Mouse (Mus musculus) heart, embryonic 16.5 days (tissue): ENCODE results near the gene Stk39. TPM values are rescaled to one million over a fixed set of nuclear protein-coding genes. Genes with fewer than 3 reads are reported as not detected.

Experiments
- ATAC-seq: fragments of 200-750 bp; cut with Nextera tagmentation; replicated peaks from 2 replicates; pipeline ENCODE4 v1.8.0; 2017; ENCODE audit warnings: moderate number of reproducible peaks; ENCODE audit not compliant: insufficient read depth, low FRiP score; ENCODE audit errors: extremely low read depth
- H3K27ac ChIP-seq: fragments of 300-500 bp; sonication (generic); 2 replicates; pipeline ENCODE4 v1.5.1; 2014; ENCODE audit warnings: mild to moderate bottlenecking, low read length, control low read depth, moderate library complexity
- H3K27me3 ChIP-seq: fragments of 300-500 bp; sonication (generic); 2 replicates; pipeline ENCODE4 v1.6.1; 2014; ENCODE audit warnings: low read length, mixed read lengths; ENCODE audit not compliant: control insufficient read depth, insufficient read depth
- H3K36me3 ChIP-seq: fragments of 300-500 bp; sonication (generic); 2 replicates; pipeline ENCODE4 v1.6.1; 2014; ENCODE audit not compliant: control insufficient read depth, insufficient read depth
- H3K4me1 ChIP-seq: fragments of 300-500 bp; sonication (generic); 2 replicates; pipeline ENCODE4 v1.6.1; 2014; ENCODE audit warnings: low read length, mixed read lengths; ENCODE audit not compliant: control insufficient read depth, insufficient read depth
- H3K4me2 ChIP-seq: fragments of 300-500 bp; sonication (generic); 2 replicates; pipeline ENCODE4 v1.6.1; 2014; ENCODE audit warnings: low read depth, mild to moderate bottlenecking, control low read depth, low read length
- H3K4me3 ChIP-seq: fragments of 300-500 bp; sonication (generic); 2 replicates; pipeline ENCODE4 v1.5.1; 2014; ENCODE audit warnings: mild to moderate bottlenecking, control low read depth, low read length
- H3K9ac ChIP-seq: fragments of 300-500 bp; sonication (generic); 2 replicates; pipeline ENCODE4 v1.6.1; 2014; ENCODE audit warnings: low read length, control low read depth
- H3K9me3 ChIP-seq: fragments of 300-500 bp; sonication (generic); replicated peaks from 2 replicates; pipeline ENCODE4 v1.6.1; 2016; ENCODE audit warnings: low read length; ENCODE audit not compliant: control insufficient read depth
- WGBS: fragments of 180-500 bp; shearing (Covaris S2); extraction: QIAGEN DNeasy Blood & Tissue Kit; methylation state at CpG from one replicate; pipeline ENCODE4 v1.1.7; 2014; 5-methylcytosine and 5-hydroxymethylcytosine counted together
- polyA plus RNA-seq: library from polyadenylated mRNA; unstranded; fragments of >200 nt; fragmentation: Nextera tagmentation; extraction: Ambion mirVana; gene quantifications from 2 replicates; pipeline ENCODE4 v1.2.1, GENCODE M21; 2015

Stk39 gene
- polyA plus RNA-seq, 1 experiment from 2014 or later = 61.8 TPM

- Histone ChIP-seq H3K4me3 (no peak overlapping the region; the same call in none of the 2 replicates), H3K4me1 (peaks cover 13% of the 10 kb centered on the region; the same call in 1 of the 2 replicates), H3K9me3 (no peaks in the 10 kb centered on the region), H3K4me2 (peak overlapping the region; percentile 80), H3K36me3 (no peaks in the 10 kb centered on the region), H3K27ac (peak overlapping the region; percentile 98), H3K27me3 (no peaks in the 10 kb centered on the region), H3K9ac (peak overlapping the region; percentile 98)
- ATAC-seq = no peak
- 57% methylated on average over 4 of the region's 4 CpGs for WGBS
These were observed 853 bp upstream of the Stk39 start for GRCm38 (mm10) chr2:68472921-68473320.

- WGBS = 4% methylated on average over 5 of the region's 5 CpGs
- ATAC-seq = no peak
These were observed 463 bp upstream of the Stk39 start for GRCm38 (mm10) chr2:68472551-68472910.

GRCm38 (mm10) chr2:68470891-68471758 lies 943 bp downstream of the Stk39 start:
- Histone ChIP-seq H3K27me3 (no peaks in the 10 kb centered on the region), H3K4me3 (peak overlapping the region; percentile 83), H3K27ac (peak overlapping the region; percentile 98), H3K9ac (peak overlapping the region; percentile 98), H3K9me3 (no peaks in the 10 kb centered on the region), H3K36me3 (no peaks in the 10 kb centered on the region), H3K4me1 (peaks cover 28% of the 10 kb centered on the region), H3K4me2 (peak overlapping the region; percentile 80)
- WGBS = under 1% methylated on average over 83 of the region's 87 CpGs
- ATAC-seq = peak; percentile 38

More at GRCm38 (mm10) chr2:68472551-68472910, 463 bp upstream of the Stk39 start:
- peaks cover 15% of the 10 kb centered on the region for H3K4me1 ChIP-seq
- peak overlapping the region; percentile 83 for H3K4me3 ChIP-seq
- peak overlapping the region; percentile 80 for H3K4me2 ChIP-seq
- H3K36me3 ChIP-seq = no peaks in the 10 kb centered on the region
- no peaks in the 10 kb centered on the region for H3K27me3 ChIP-seq
- H3K9ac ChIP-seq = peak overlapping the region; percentile 98
- no peaks in the 10 kb centered on the region for H3K9me3 ChIP-seq
- H3K27ac ChIP-seq = peak overlapping the region; percentile 98

- Histone ChIP-seq H3K27ac (peak overlapping the region; percentile 78), H3K36me3 (no peaks in the 10 kb centered on the region), H3K4me3 (peak overlapping the region; percentile 39), H3K4me2 (peak overlapping the region; percentile 66), H3K27me3 (no peaks in the 10 kb centered on the region), H3K9me3 (no peaks in the 10 kb centered on the region), H3K9ac (peak overlapping the region; percentile 65), H3K4me1 (peaks cover 42% of the 10 kb centered on the region)
- 56% methylated on average over 3 of the region's 3 CpGs for WGBS
- no peak for ATAC-seq
These were observed 2.6 kb downstream of the Stk39 start for GRCm38 (mm10) chr2:68469491-68469890.

- Histone ChIP-seq H3K27ac (peak overlapping the region; percentile 49), H3K27me3 (no peaks in the 10 kb centered on the region), H3K4me1 (peaks cover 50% of the 10 kb centered on the region), H3K4me3 (peak overlapping the region; percentile 11), H3K9ac (peak overlapping the region; percentile 65), H3K9me3 (no peaks in the 10 kb centered on the region), H3K36me3 (no peaks in the 10 kb centered on the region), H3K4me2 (peak overlapping the region; percentile 66)
- no peak for ATAC-seq
- 43% methylated on average over 7 of the region's 7 CpGs for WGBS
These were observed 3.4 kb downstream of the Stk39 start for GRCm38 (mm10) chr2:68468698-68469097.

- Histone ChIP-seq H3K4me1 (peaks cover 54% of the 10 kb centered on the region), H3K27me3 (no peaks in the 10 kb centered on the region), H3K9me3 (no peaks in the 10 kb centered on the region), H3K9ac (peak overlapping the region; percentile 54), H3K4me2 (peak overlapping the region; percentile 66), H3K4me3 (peak overlapping the region; percentile 11), H3K36me3 (no peaks in the 10 kb centered on the region), H3K27ac (peak overlapping the region; percentile 49)
- no peak for ATAC-seq
- WGBS = 71% methylated on average over 14 of the region's 14 CpGs
These were observed 3.8 kb downstream of the Stk39 start for GRCm38 (mm10) chr2:68468259-68468658.

- WGBS = 41% methylated on average over 9 of the region's 9 CpGs
- H3K4me2 ChIP-seq = peak overlapping the region; percentile 39
- ATAC-seq = no peak
- peaks cover 59% of the 10 kb centered on the region for H3K4me1 ChIP-seq
- no peaks in the 10 kb centered on the region for H3K9me3 ChIP-seq
- H3K9ac ChIP-seq = peak overlapping the region; percentile 65
- peak overlapping the region; percentile 5; the same call in 1 of the 2 replicates for H3K4me3 ChIP-seq
- peak overlapping the region; percentile 93 for H3K27ac ChIP-seq
- H3K36me3 ChIP-seq = no peaks in the 10 kb centered on the region
- H3K27me3 ChIP-seq = no peaks in the 10 kb centered on the region
These were observed 4.7 kb downstream of the Stk39 start for GRCm38 (mm10) chr2:68467085-68467978.

- Histone ChIP-seq H3K4me2 (peak overlapping the region; percentile 53), H3K27ac (peak overlapping the region; percentile 93), H3K9me3 (no peaks in the 10 kb centered on the region), H3K9ac (peak overlapping the region; percentile 65), H3K4me3 (peak overlapping the region; percentile 16; the same call in 1 of the 2 replicates), H3K36me3 (no peaks in the 10 kb centered on the region), H3K4me1 (peaks cover 59% of the 10 kb centered on the region), H3K27me3 (no peaks in the 10 kb centered on the region)
- WGBS = 16% methylated on average over 18 of the region's 19 CpGs
- peak; percentile 68 for ATAC-seq
These were observed 5.7 kb downstream of the Stk39 start for GRCm38 (mm10) chr2:68466124-68467070.
